In the genomic region with DNA sequence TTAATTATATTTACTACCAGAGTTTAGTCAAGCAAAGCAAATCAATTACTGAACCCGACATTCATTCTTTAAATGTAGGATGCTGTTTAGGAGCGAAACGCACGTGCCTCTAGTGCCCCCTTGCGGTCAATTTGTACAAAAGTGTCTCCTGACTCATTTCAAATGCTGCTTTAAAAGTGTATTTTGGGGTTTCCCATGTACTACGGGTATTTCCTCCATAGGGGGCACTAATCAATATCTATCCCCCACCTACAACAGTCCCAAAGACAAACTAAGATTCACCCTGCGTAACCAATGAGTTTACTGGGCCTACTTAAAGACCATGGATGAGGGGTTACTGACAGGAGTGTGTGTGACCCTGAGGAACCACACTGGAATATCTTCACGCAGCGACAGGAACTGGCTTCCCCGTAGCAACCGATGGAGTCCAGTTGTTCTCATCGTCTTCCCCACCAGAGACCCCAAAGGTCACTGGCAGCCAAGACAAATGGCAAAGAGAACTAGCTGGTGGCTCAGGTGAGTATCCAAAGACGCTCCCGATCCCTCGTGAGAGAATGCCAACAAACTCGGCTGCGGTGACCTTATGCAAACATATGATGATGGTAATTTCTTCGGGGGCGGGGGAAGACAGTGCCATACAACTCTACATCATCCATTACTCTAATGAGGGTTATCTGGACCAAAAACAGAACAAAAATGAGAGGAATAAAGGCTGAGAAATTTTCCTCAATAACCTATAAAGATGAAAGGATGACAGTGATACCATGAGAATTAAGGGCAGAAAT, we compare ENCODE assay signal across 8 mouse cellular contexts. TPM values are rescaled to one million over a fixed set of nuclear protein-coding genes. Genes with fewer than 3 reads are reported as not detected.
DNase-seq lines count a peak whose midpoint lies in the region; ATAC-seq and TF ChIP-seq lines count a peak whose summit lies in the region.

No protein-coding gene starts in this region.

- intact Hi-C loops in heart, postnatal 36 days (cut with DNase I), result loop anchor here (1.0 to 2.0 kb wide), 2 partner anchors 334 to 374 kb away; no protein-coding TSS in a partner anchor

- WGBS in embryonic facial prominence, embryonic 13.5 days, result 57% methylated on average over 19 of the region's 19 CpGs
- WGBS in lung, adult 2 months, result 49% methylated on average over 19 of the region's 19 CpGs

- H3K27ac ChIP-seq in CH12.LX (ENCODE audit: insufficient read depth, low read depth), result no peak overlapping the region
- H3K27ac ChIP-seq in embryonic facial prominence, embryonic 13.5 days, result no peak overlapping the region

- no peaks in the 10 kb centered on the region for H3K27me3 ChIP-seq in CH12.LX (replicated peaks)
- H3K27me3 ChIP-seq in embryonic facial prominence, embryonic 13.5 days, result no peaks in the 10 kb centered on the region

- no peak overlapping the region for H3K4me2 ChIP-seq in CH12.LX (ENCODE audit: insufficient read depth, low read depth, poor library complexity, severe bottlenecking)
- no peak overlapping the region for H3K4me2 ChIP-seq in embryonic facial prominence, embryonic 13.5 days

- dilution Hi-C loops in CH12.LX (cut with MboI; ENCODE audit: extremely low pct_ligation_motif_present, extremely low pct_unique_long_range_greater_than_20kb, low sequenced_read_pairs), result no loop called here

- TF ChIP-seq RAD21 in CH12.LX (IDR thresholded peaks at IDR 0.05; ENCODE audit: low read depth, low read length), result peak; percentile 100

- no peak for TF ChIP-seq EP300 in CH12.LX (IDR thresholded peaks at IDR 0.05; ENCODE audit: low read length)

- H3K9me3 ChIP-seq in CH12.LX (replicated peaks; ENCODE audit: low read length), result peaks cover 9% of the 10 kb centered on the region
- H3K9me3 ChIP-seq in embryonic facial prominence, embryonic 13.5 days, result no peaks in the 10 kb centered on the region

- H3K9ac ChIP-seq in CH12.LX (ENCODE audit: insufficient read depth, low read depth), result no peak overlapping the region
- H3K9ac ChIP-seq in embryonic facial prominence, embryonic 13.5 days, result no peak overlapping the region

- peaks cover 43 to 57% of the 10 kb centered on the region in 2 experiments for H3K36me3 ChIP-seq in CH12.LX (replicated peaks in 1 of 2; ENCODE audit: control insufficient read depth in 1 of 2, insufficient read depth in 1 of 2, low read length in 1 of 2)
- H3K36me3 ChIP-seq in embryonic facial prominence, embryonic 13.5 days, result peaks cover 11% of the 10 kb centered on the region

- peaks cover 18 to 40% of the 10 kb centered on the region in 2 experiments for H3K4me1 ChIP-seq in CH12.LX (ENCODE audit: control insufficient read depth in 1 of 2, insufficient read depth in 2 of 2)
- no peaks in the 10 kb centered on the region for H3K4me1 ChIP-seq in embryonic facial prominence, embryonic 13.5 days
- no peaks in the 10 kb centered on the region; the same call in 1 of the 2 replicates for H3K4me1 ChIP-seq in lung, adult 2 months (ENCODE audit: control insufficient read depth, insufficient read depth, low read length)

- peak; percentile 96 for DNase-seq in CH12.LX (ENCODE audit: extremely low read depth)
- peak; percentile 22 to 49 for DNase-seq in adrenal gland, postnatal 4 days (ENCODE audit: low spot score in 2 of 2)
- peak; percentile 74 to 85 for DNase-seq in heart, postnatal 36 days
- peak; percentile 89 to 90 for DNase-seq in kidney, postnatal 4 days
- DNase-seq in lung, adult 2 months, result peak; percentile 60
- DNase-seq in ovary, adult 18-20 months (ENCODE audit: low spot score), result peak; percentile 13
- peak; percentile 62 to 68 for DNase-seq in thymus, postnatal 36 days

- 0 out of 2 replicates have a peak, but pooled peaks have one; percentile 32 for ATAC-seq in embryonic facial prominence, embryonic 13.5 days (ENCODE audit: insufficient number of reproducible peaks, insufficient read depth, low FRiP score, low TSS enrichment, low read depth)

- in situ Hi-C loops in CH12.LX (cut with MboI; ENCODE audit: low pct_ligation_motif_present, low pct_unique_long_range_greater_than_20kb, low sequenced_read_pairs), result loop anchor here (25.0 kb wide), 1 partner anchor 716 kb away; no protein-coding TSS in a partner anchor

- H3K4me3 ChIP-seq in CH12.LX (replicated peaks in 1 of 3; ENCODE audit: low read depth in 2 of 3, low read length in 2 of 3, poor library complexity in 1 of 3), result no peak overlapping the region
- no peak overlapping the region for H3K4me3 ChIP-seq in embryonic facial prominence, embryonic 13.5 days
- no peak overlapping the region for H3K4me3 ChIP-seq in lung, adult 2 months (replicated peaks; ENCODE audit: extremely low read depth, low read depth, low read length)

- TF ChIP-seq CTCF in CH12.LX (conservative IDR thresholded peaks at IDR 0.05 in 1 of 2, IDR thresholded peaks at IDR 0.05 in 1 of 2; ENCODE audit: low read depth in 2 of 2, low read length in 2 of 2), result peak; percentile 99
- TF ChIP-seq CTCF in lung, adult 2 months (IDR thresholded peaks at IDR 0.05; ENCODE audit: insufficient read depth, low read length), result peak; percentile 75

- no peaks in the 10 kb centered on the region for H3K79me2 ChIP-seq in CH12.LX (replicated peaks; ENCODE audit: control insufficient read depth, extremely low read depth, insufficient read depth, poor library complexity, severe bottlenecking)

- TF ChIP-seq POLR2A in CH12.LX (IDR thresholded peaks at IDR 0.05; ENCODE audit: low read depth, low read length), result no peak
- no peak for TF ChIP-seq POLR2A in lung, adult 2 months (IDR thresholded peaks at IDR 0.05; ENCODE audit: borderline replicate concordance, extremely low read depth, low read depth, low read length)

TF ChIP-seq in CH12.LX, 34 proteins besides CTCF, POLR2A, EP300 and RAD21:
- TF ChIP-seq ETS1 (conservative IDR thresholded peaks at IDR 0.05; ENCODE audit: low read depth, low read length), result peak; percentile 38; the same call in 1 of the 2 replicates
- peak; percentile 99 for TF ChIP-seq SMC3 (IDR thresholded peaks at IDR 0.05; ENCODE audit: low read depth, low read length)
- no peak for TF ChIP-seq JUN (IDR thresholded peaks at IDR 0.05; ENCODE audit: insufficient read depth, low read depth, low read length)
- TF ChIP-seq BHLHE40 (IDR thresholded peaks at IDR 0.05; ENCODE audit: low read depth, low read length), result peak; percentile 86
- peak; percentile 70 for TF ChIP-seq JUND (conservative IDR thresholded peaks at IDR 0.05; ENCODE audit: low read depth, low read length)
- TF ChIP-seq MYC (IDR thresholded peaks at IDR 0.05; ENCODE audit: low read depth, low read length), result peak; percentile 69; the same call in 1 of the 2 replicates
- TF ChIP-seq CHD1 (IDR thresholded peaks at IDR 0.05; ENCODE audit: low read depth, low read length), result no peak
- no peak for TF ChIP-seq ZMIZ1 (IDR thresholded peaks at IDR 0.05; ENCODE audit: low read depth, low read length)
- no peak for TF ChIP-seq USF2 (conservative IDR thresholded peaks at IDR 0.05; ENCODE audit: low read depth, low read length)
- TF ChIP-seq GABPA (IDR thresholded peaks at IDR 0.05; ENCODE audit: insufficient replicate concordance, low read depth, low read length), result no peak
- no peak; the same call in 1 of the 2 replicates for TF ChIP-seq MEF2A (IDR thresholded peaks at IDR 0.05; ENCODE audit: borderline replicate concordance, low read depth, low read length)
- no peak for TF ChIP-seq MAZ (IDR thresholded peaks at IDR 0.05; ENCODE audit: low read depth, low read length)
- TF ChIP-seq IRF4 (IDR thresholded peaks at IDR 0.05; ENCODE audit: low read depth, low read length), result peak; percentile 51; the same call in 1 of the 2 replicates
- TF ChIP-seq ZNF384 (IDR thresholded peaks at IDR 0.05; ENCODE audit: low read depth, low read length), result no peak
- peak; percentile 97 for TF ChIP-seq MAX (IDR thresholded peaks at IDR 0.05; ENCODE audit: low read length)
- no peak for TF ChIP-seq NRF1 (IDR thresholded peaks at IDR 0.05; ENCODE audit: low read depth, low read length)
- TF ChIP-seq TCF12 (IDR thresholded peaks at IDR 0.05; ENCODE audit: low read depth, low read length), result no peak
- TF ChIP-seq RCOR1 (conservative IDR thresholded peaks at IDR 0.05; ENCODE audit: low read depth, low read length), result no peak
- TF ChIP-seq USF1 (IDR thresholded peaks at IDR 0.05; ENCODE audit: low read depth, low read length), result no peak
- no peak for TF ChIP-seq SIN3A (IDR thresholded peaks at IDR 0.05; ENCODE audit: low read length)
- no peak for TF ChIP-seq ZKSCAN1 (IDR thresholded peaks at IDR 0.05; ENCODE audit: borderline replicate concordance, low read depth, low read length)
- peak; percentile 97 for TF ChIP-seq ZC3H11A (IDR thresholded peaks at IDR 0.05; ENCODE audit: low read depth, low read length)

RNA-seq across cellular contexts. Expression of a gene that starts 14.4 kb away (rescaled TPM):
- total RNA-seq in CH12.LX (2012; rRNA removed) (13.9 and 17.1 TPM in 2 replicates), CH12.LX (2014; rRNA removed) (19.7 and 23.7 TPM in 2 replicates)
- polyA plus RNA-seq in CH12.LX (2012; ENCODE audit: insufficient read length, low read depth), result 11.4 and 13.7 TPM in 2 replicates
- 1 to 10 TPM; 6.8 to 7.4 TPM for total RNA-seq in adrenal gland, postnatal 4 days (2021)
- polyA plus RNA-seq in embryonic facial prominence, embryonic 13.5 days (2015; fragmentation: Nextera tagmentation; extraction: Ambion mirVana), result 5.3 and 5.5 TPM in 2 replicates
- 1 to 10 TPM; 2.4 TPM for total RNA-seq in heart, postnatal 36 days (2021)
- 13.4 and 15.3 TPM in 2 replicates for polyA plus RNA-seq in lung, adult 2 months (2012; rRNA removed)

RNA-seq across cellular contexts. Expression of a gene that starts 42.0 kb away (rescaled TPM):
- total RNA-seq in CH12.LX (2012; rRNA removed) (10.2 and 12.3 TPM in 2 replicates), CH12.LX (2014; rRNA removed) (4.6 and 5.4 TPM in 2 replicates)
- 9.9 and 10.6 TPM in 2 replicates for polyA plus RNA-seq in CH12.LX (2012; ENCODE audit: insufficient read length, low read depth)
- 1 to 10 TPM; 2.5 to 3.0 TPM for total RNA-seq in adrenal gland, postnatal 4 days (2021)
- 0.83 TPM in 2 replicates for polyA plus RNA-seq in embryonic facial prominence, embryonic 13.5 days (2015; fragmentation: Nextera tagmentation; extraction: Ambion mirVana)
- total RNA-seq in heart, postnatal 36 days (2021), result under 1 TPM; 0.38 to 0.72 TPM
- polyA plus RNA-seq in lung, adult 2 months (2012; rRNA removed), result 1.8 and 2.9 TPM in 2 replicates

Comparison
In these comparisons a context has a peak if more than half of its experiments do, and no peak if none do; other contexts are left out.
1. DNase-seq: peak in every context shown above with its lines; median percentile 96 in CH12.LX; 90 in kidney, postnatal 4 days; 80 in heart, postnatal 36 days; 65 in thymus, postnatal 36 days; 60 in lung, adult 2 months; 36 in adrenal gland, postnatal 4 days; 13 in ovary, adult 18-20 months.